Mouse (Mus musculus): Measurements from ENCODE around the gene Smyd5. TPM values are rescaled to one million over a fixed set of nuclear protein-coding genes. Genes with fewer than 3 reads are reported as not detected.

Gene Smyd5
- polyA plus RNA-seq, 1 experiment = 0.37 TPM

- no peaks in the 10 kb centered on the region for H3K9me3 ChIP-seq (ENCODE audit: control insufficient read depth, low read length)
- H3K27me3 ChIP-seq (ENCODE audit: control insufficient read depth) = peaks cover 49% of the 10 kb centered on the region
- no peaks in the 10 kb centered on the region for H3K36me3 ChIP-seq (ENCODE audit: control insufficient read depth)
- TF ChIP-seq GATA1 (IDR thresholded peaks at IDR 0.05; ENCODE audit: low read length) = no peak
- no peak for TF ChIP-seq TAL1 (IDR thresholded peaks at IDR 0.05; ENCODE audit: low read length)
- H3K4me1 ChIP-seq (ENCODE audit: control insufficient read depth) = no peaks in the 10 kb centered on the region
- H3K4me3 ChIP-seq (replicated peaks) = no peak overlapping the region
These were observed 21.0 kb upstream of the Smyd5 start for GRCm38 (mm10) chr6:85410771-85411273.

GRCm38 (mm10) chr6:85415829-85416228 lies 16.0 kb upstream of the Smyd5 start:
- TF ChIP-seq TAL1 (IDR thresholded peaks at IDR 0.05; ENCODE audit: low read length) (no peak), GATA1 (IDR thresholded peaks at IDR 0.05; ENCODE audit: low read length) (no peak)
- Histone ChIP-seq H3K36me3 (ENCODE audit: control insufficient read depth) (no peaks in the 10 kb centered on the region), H3K4me1 (ENCODE audit: control insufficient read depth) (no peaks in the 10 kb centered on the region), H3K9me3 (ENCODE audit: control insufficient read depth, low read length) (no peaks in the 10 kb centered on the region), H3K4me3 (replicated peaks) (no peak overlapping the region), H3K27me3 (ENCODE audit: control insufficient read depth) (peaks cover 9% of the 10 kb centered on the region)

DNA sequence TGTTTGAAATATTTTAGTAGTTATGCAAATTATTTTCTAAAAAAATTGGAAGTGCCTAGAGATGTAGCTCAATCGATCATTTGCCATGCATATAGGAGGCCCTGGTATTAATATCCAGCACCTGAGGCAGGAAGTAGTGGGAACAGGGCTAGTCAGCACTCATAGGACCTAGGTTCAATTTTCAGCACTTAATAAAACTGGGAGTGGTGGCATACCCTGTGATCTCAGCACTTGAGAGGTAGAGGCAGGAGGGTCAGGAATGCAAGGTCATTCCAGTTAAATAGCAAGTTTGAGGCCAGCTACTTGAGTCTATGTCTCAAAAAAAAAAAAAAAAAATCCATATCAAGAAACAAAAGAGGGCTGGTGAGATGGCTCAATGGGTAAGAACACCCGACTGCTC lies 12.6 kb upstream of the Smyd5 start:
- H3K36me3 ChIP-seq (ENCODE audit: control insufficient read depth) = no peaks in the 10 kb centered on the region
- H3K9me3 ChIP-seq (ENCODE audit: control insufficient read depth, low read length) = no peaks in the 10 kb centered on the region
- H3K4me3 ChIP-seq (replicated peaks) = no peak overlapping the region
- TF ChIP-seq TAL1 (IDR thresholded peaks at IDR 0.05; ENCODE audit: low read length) (no peak), GATA1 (IDR thresholded peaks at IDR 0.05; ENCODE audit: low read length) (no peak)
- H3K27me3 ChIP-seq (ENCODE audit: control insufficient read depth) = peaks cover 22% of the 10 kb centered on the region
- H3K4me1 ChIP-seq (ENCODE audit: control insufficient read depth) = no peaks in the 10 kb centered on the region

GRCm38 (mm10) chr6:85423836-85424379 lies 7.9 kb upstream of the Smyd5 start, which contains the start of gene Noto:
TSS of gene Noto (plus strand) at chr6:85423886.
- peaks cover 34% of the 10 kb centered on the region for H3K27me3 ChIP-seq (ENCODE audit: control insufficient read depth)
- TF ChIP-seq GATA1 (IDR thresholded peaks at IDR 0.05; ENCODE audit: low read length) = no peak
- no peaks in the 10 kb centered on the region for H3K9me3 ChIP-seq (ENCODE audit: control insufficient read depth, low read length)
- H3K4me1 ChIP-seq (ENCODE audit: control insufficient read depth) = no peaks in the 10 kb centered on the region
- H3K36me3 ChIP-seq (ENCODE audit: control insufficient read depth) = no peaks in the 10 kb centered on the region
- H3K4me3 ChIP-seq (replicated peaks) = no peak within 1 kb of the TSS

- no peaks in the 10 kb centered on the region for H3K9me3 ChIP-seq (ENCODE audit: control insufficient read depth, low read length)
- H3K36me3 ChIP-seq (ENCODE audit: control insufficient read depth) = no peaks in the 10 kb centered on the region
- peaks cover 11% of the 10 kb centered on the region for H3K27me3 ChIP-seq (ENCODE audit: control insufficient read depth)
- H3K4me3 ChIP-seq (replicated peaks) = peak overlapping the region; percentile 81
- H3K4me1 ChIP-seq (ENCODE audit: control insufficient read depth) = peaks cover 25% of the 10 kb centered on the region
- TF ChIP-seq GATA1 (IDR thresholded peaks at IDR 0.05; ENCODE audit: low read length) (no peak), TAL1 (IDR thresholded peaks at IDR 0.05; ENCODE audit: low read length) (no peak)
These were observed 431 bp upstream of the Smyd5 start for GRCm38 (mm10) chr6:85431274-85431841.

DNA sequence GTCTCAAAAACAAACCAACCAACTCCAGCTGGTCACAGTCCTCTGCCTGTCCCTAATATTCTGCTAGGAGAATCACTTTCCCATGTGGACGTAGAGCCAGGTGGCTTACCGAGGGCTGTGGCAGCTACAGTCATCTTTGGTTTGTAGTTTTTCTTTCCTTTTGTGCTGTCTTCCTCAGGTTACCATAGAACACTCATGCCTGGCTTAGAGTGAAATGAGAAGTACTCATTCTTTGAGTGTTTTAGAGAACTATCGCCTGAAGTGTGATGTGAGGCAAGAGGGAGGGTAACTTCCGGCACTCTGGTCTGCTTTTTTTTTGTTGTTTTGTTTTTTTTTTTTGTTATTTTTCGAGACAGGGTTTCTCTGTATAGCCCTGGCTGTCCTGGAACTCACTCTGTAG lies 2.1 kb downstream of the Smyd5 start:
- Histone ChIP-seq H3K27me3 (ENCODE audit: control insufficient read depth) (0 out of 2 replicates have a peak, but pooled peaks cover 3% of the 10 kb centered on the region), H3K9me3 (ENCODE audit: control insufficient read depth, low read length) (no peaks in the 10 kb centered on the region), H3K4me3 (replicated peaks) (no peak overlapping the region), H3K4me1 (ENCODE audit: control insufficient read depth) (peaks cover 25% of the 10 kb centered on the region), H3K36me3 (ENCODE audit: control insufficient read depth) (peaks cover 11% of the 10 kb centered on the region)
- TF ChIP-seq TAL1 (IDR thresholded peaks at IDR 0.05; ENCODE audit: low read length) (no peak), GATA1 (IDR thresholded peaks at IDR 0.05; ENCODE audit: low read length) (no peak)

- TF ChIP-seq TAL1 (IDR thresholded peaks at IDR 0.05; ENCODE audit: low read length) (no peak), GATA1 (IDR thresholded peaks at IDR 0.05; ENCODE audit: low read length) (no peak)
These were observed 4.4 kb downstream of the Smyd5 start for GRCm38 (mm10) chr6:85436204-85436603.

GRCm38 (mm10) chr6:85436631-85437030 lies 4.8 kb downstream of the Smyd5 start:
- H3K4me1 ChIP-seq (ENCODE audit: control insufficient read depth) = peaks cover 22% of the 10 kb centered on the region
- TF ChIP-seq GATA1 (IDR thresholded peaks at IDR 0.05; ENCODE audit: low read length) (no peak), TAL1 (IDR thresholded peaks at IDR 0.05; ENCODE audit: low read length) (no peak)
- peaks cover 39% of the 10 kb centered on the region for H3K36me3 ChIP-seq (ENCODE audit: control insufficient read depth)
- H3K27me3 ChIP-seq (ENCODE audit: control insufficient read depth) = no peaks in the 10 kb centered on the region
- no peak overlapping the region for H3K4me3 ChIP-seq (replicated peaks)
- no peaks in the 10 kb centered on the region for H3K9me3 ChIP-seq (ENCODE audit: control insufficient read depth, low read length)

More at GRCm38 (mm10) chr6:85436204-85436603, 4.4 kb downstream of the Smyd5 start:
- Histone ChIP-seq H3K4me1 (ENCODE audit: control insufficient read depth) (peaks cover 25% of the 10 kb centered on the region), H3K27me3 (ENCODE audit: control insufficient read depth) (no peaks in the 10 kb centered on the region), H3K4me3 (replicated peaks) (no peak overlapping the region), H3K9me3 (ENCODE audit: control insufficient read depth, low read length) (no peaks in the 10 kb centered on the region), H3K36me3 (ENCODE audit: control insufficient read depth) (peaks cover 35% of the 10 kb centered on the region)

- H3K36me3 ChIP-seq (ENCODE audit: control insufficient read depth) = peaks cover 79% of the 10 kb centered on the region
- TF ChIP-seq GATA1 (IDR thresholded peaks at IDR 0.05; ENCODE audit: low read length) (no peak), TAL1 (IDR thresholded peaks at IDR 0.05; ENCODE audit: low read length) (no peak)
- no peaks in the 10 kb centered on the region for H3K27me3 ChIP-seq (ENCODE audit: control insufficient read depth)
- H3K9me3 ChIP-seq (ENCODE audit: control insufficient read depth, low read length) = no peaks in the 10 kb centered on the region
- no peaks in the 10 kb centered on the region; the same call in 1 of the 2 replicates for H3K4me1 ChIP-seq (ENCODE audit: control insufficient read depth)
- H3K4me3 ChIP-seq (replicated peaks) = no peak overlapping the region
These were observed 9.4 kb downstream of the Smyd5 start for GRCm38 (mm10) chr6:85441142-85441541.
